Mouse (Mus musculus) CH12.LX (cell line): ENCODE results near the gene Mmel1.
A peak's percentile ranks its signal among the peaks of the same experiment; 100 is the strongest.

Experiments
- CTCF ChIP-seq, 2 experiments: IDR thresholded peaks in 1 of 2; conservative IDR thresholded peaks in 1 of 2; 2 replicates each; pipeline ENCODE4 v1.5.1; 2011 to 2012; ENCODE audit warnings: low read depth in 2 of 2, low read length in 2 of 2, improper control_type of control experiment in 1 of 2, inconsistent platforms in 1 of 2, mild to moderate bottlenecking in 1 of 2, moderate library complexity in 1 of 2
- E2F4 ChIP-seq: IDR thresholded peaks from 2 replicates; pipeline ENCODE4 v1.6.1; 2011; ENCODE audit warnings: low read depth, low read length, improper control_type of control experiment; ENCODE audit not compliant: insufficient replicate concordance
- ELF1 ChIP-seq: IDR thresholded peaks from 2 replicates; pipeline ENCODE4 v1.6.1; 2014; ENCODE audit warnings: low read depth, mild to moderate bottlenecking, inconsistent platforms, low read length, improper control_type of control experiment
- EP300 ChIP-seq: IDR thresholded peaks from 2 replicates; pipeline ENCODE4 v1.6.1; 2011; ENCODE audit warnings: low read length, improper control_type of control experiment
- GABPA ChIP-seq: IDR thresholded peaks from 2 replicates; pipeline ENCODE4 v1.6.1; 2012; ENCODE audit warnings: low read depth, low read length, improper control_type of control experiment, inconsistent platforms; ENCODE audit not compliant: insufficient replicate concordance
- JUND ChIP-seq: conservative IDR thresholded peaks from 2 replicates; pipeline ENCODE4 v1.6.1; 2011; ENCODE audit warnings: low read depth, low read length, improper control_type of control experiment
- KAT2A ChIP-seq: IDR thresholded peaks from 2 replicates; pipeline ENCODE4 v1.6.1; 2012; ENCODE audit warnings: low read length, improper control_type of control experiment, inconsistent platforms; ENCODE audit not compliant: insufficient replicate concordance
- MAX ChIP-seq: IDR thresholded peaks from 2 replicates; pipeline ENCODE4 v1.6.1; 2011; ENCODE audit warnings: low read length, improper control_type of control experiment
- PAX5 ChIP-seq: IDR thresholded peaks from 2 replicates; pipeline ENCODE4 v1.6.1; 2012; ENCODE audit warnings: low read length, inconsistent platforms, mixed read lengths
- POLR2A ChIP-seq: IDR thresholded peaks from 2 replicates; pipeline ENCODE4 v1.6.1; 2011; ENCODE audit warnings: low read depth, mild to moderate bottlenecking, improper control_type of control experiment, low read length
- SMC3 ChIP-seq: IDR thresholded peaks from 2 replicates; pipeline ENCODE4 v1.6.1; 2011; ENCODE audit warnings: low read depth, low read length, improper control_type of control experiment
- ZNF384 ChIP-seq: IDR thresholded peaks from 2 replicates; pipeline ENCODE4 v1.6.1; 2012; ENCODE audit warnings: low read depth, low read length, improper control_type of control experiment, inconsistent platforms

GRCm38 (mm10) chr4:154928395-154929087 lies 59.2 kb downstream of the Mmel1 start, which contains the start of gene Tnfrsf14:
- TF ChIP-seq EP300: peak; percentile 39; the same call in 1 of the 2 replicates
- TF ChIP-seq SMC3: no peak
- TF ChIP-seq CTCF (conservative IDR thresholded peaks at IDR 0.05 in 1 of 2, IDR thresholded peaks at IDR 0.05 in 1 of 2; ENCODE audit: low read depth in 2 of 2, low read length in 2 of 2): no peak
- no peak for TF ChIP-seq GABPA
- TF ChIP-seq POLR2A: no peak
- no peak; the same call in 1 of the 2 replicates for TF ChIP-seq MAX
- TF ChIP-seq E2F4: no peak
- no peak for TF ChIP-seq JUND
- no peak for TF ChIP-seq KAT2A
- no peak for TF ChIP-seq ZNF384
- TF ChIP-seq PAX5: no peak
- TF ChIP-seq ELF1: no peak
